Mouse (Mus musculus) forebrain, embryonic 12.5 days (tissue): ENCODE results near the gene Gm14226. TPM values are rescaled to one million over a fixed set of nuclear protein-coding genes. Genes with fewer than 3 reads are reported as not detected.
"Not testable (repeated sequence)": the region's sequence is repeated elsewhere in the genome, so short reads cannot be mapped to it uniquely, and the experiment has no call there.

Experiments used
- ATAC-seq: fragments of 200-750 bp; cut with Nextera tagmentation; 2 replicates; pipeline ENCODE4 v1.8.0; 2017; ENCODE audit warnings: moderate TSS enrichment; ENCODE audit not compliant: low FRiP score
- H3K27ac ChIP-seq: fragments of 300-500 bp; sonication (generic); 2 replicates; pipeline ENCODE4 v1.5.1; 2016; ENCODE audit warnings: mild to moderate bottlenecking
- H3K27me3 ChIP-seq: fragments of 300-500 bp; sonication (generic); 2 replicates; pipeline ENCODE4 v1.6.1; 2016; ENCODE audit warnings: mild to moderate bottlenecking
- H3K36me3 ChIP-seq: fragments of 300-500 bp; sonication (generic); replicated peaks from 2 replicates; pipeline ENCODE4 v1.6.1; 2016; ENCODE audit warnings: mild to moderate bottlenecking
- H3K4me1 ChIP-seq: fragments of 300-500 bp; sonication (generic); 2 replicates; pipeline ENCODE4 v1.6.1; 2016
- H3K4me2 ChIP-seq: fragments of 300-500 bp; sonication (generic); 2 replicates; pipeline ENCODE4 v1.6.1; 2016; ENCODE audit warnings: mild to moderate bottlenecking, moderate library complexity
- H3K4me3 ChIP-seq: fragments of 300-500 bp; sonication (generic); replicated peaks from 2 replicates; pipeline ENCODE4 v1.5.1; 2016; ENCODE audit warnings: mild to moderate bottlenecking
- H3K9ac ChIP-seq: fragments of 300-500 bp; sonication (generic); 2 replicates; pipeline ENCODE4 v1.6.1; 2016; ENCODE audit warnings: mild to moderate bottlenecking
- H3K9me3 ChIP-seq: fragments of 300-500 bp; sonication (generic); 2 replicates; pipeline ENCODE4 v1.6.1; 2016
- WGBS: fragments of 180-500 bp; shearing (Covaris S2); methylation state at CpG from one replicate; pipeline ENCODE4 v1.1.7; 2016; 5-methylcytosine and 5-hydroxymethylcytosine counted together
- polyA plus RNA-seq: library from polyadenylated mRNA; unstranded; fragments of >200 nt; fragmentation: Nextera tagmentation; extraction: Ambion mirVana; gene quantifications from 2 replicates; pipeline ENCODE4 v1.2.1, GENCODE M21; 2016

Gm14226 gene
- 0.50 and 0.77 TPM in 2 replicates for polyA plus RNA-seq

GRCm38 (mm10) chr2:155018251-155018755, at the start of gene Gm14226:
Gene Gm14226, plus strand, starts transcription at chr2:155018266.
- not testable (repeated sequence) for H3K4me1 ChIP-seq, H3K9me3 ChIP-seq, ATAC-seq, H3K36me3 ChIP-seq
- Histone ChIP-seq H3K4me3 (peak within 1 kb of the TSS; percentile 41), H3K27ac (peak within 1 kb of the TSS; percentile 90), H3K4me2 (peak within 1 kb of the TSS; percentile 60), H3K27me3 (peaks cover 13% of the 10 kb centered on the region; the same call in 1 of the 2 replicates), H3K9ac (peak within 1 kb of the TSS; percentile 56)
- WGBS = 2% methylated on average over 24 of the region's 26 CpGs

- not testable (repeated sequence) for H3K27ac ChIP-seq, H3K4me3 ChIP-seq, ATAC-seq, H3K4me1 ChIP-seq, H3K27me3 ChIP-seq, H3K9me3 ChIP-seq, H3K4me2 ChIP-seq, H3K9ac ChIP-seq, H3K36me3 ChIP-seq
- 81% methylated on average over 14 of the region's 14 CpGs for WGBS
Observed at GRCm38 (mm10) chr2:154969740-154970397, 48.2 kb upstream of the Gm14226 start.

GRCm38 (mm10) chr2:154971919-154972692, 46.0 kb upstream of the Gm14226 start:
- 66% methylated on average over 18 of the region's 18 CpGs for WGBS
- ATAC-seq = no peak
- Histone ChIP-seq H3K9ac (no peak overlapping the region), H3K27ac (no peak overlapping the region), H3K4me3 (no peak overlapping the region), H3K36me3 (no peaks in the 10 kb centered on the region), H3K4me1 (peaks cover 4% of the 10 kb centered on the region; the same call in 1 of the 2 replicates), H3K4me2 (no peak overlapping the region), H3K27me3 (no peaks in the 10 kb centered on the region), H3K9me3 (no peaks in the 10 kb centered on the region)

- Histone ChIP-seq H3K4me1 (peaks cover 4% of the 10 kb centered on the region; the same call in 1 of the 2 replicates), H3K27ac (no peak overlapping the region), H3K9ac (no peak overlapping the region), H3K4me3 (no peak overlapping the region), H3K27me3 (no peaks in the 10 kb centered on the region), H3K4me2 (no peak overlapping the region), H3K9me3 (no peaks in the 10 kb centered on the region), H3K36me3 (no peaks in the 10 kb centered on the region)
- ATAC-seq = no peak
- WGBS = 82% methylated on average over 5 of the region's 5 CpGs
Observed at GRCm38 (mm10) chr2:154972981-154973380, 45.1 kb upstream of the Gm14226 start.

GRCm38 (mm10) chr2:154986609-154987008, 31.5 kb upstream of the Gm14226 start:
- WGBS = 63% methylated on average over 1 of the region's 1 CpGs
- no peak overlapping the region for H3K4me2 ChIP-seq
- H3K9ac ChIP-seq = no peak overlapping the region
- no peaks in the 10 kb centered on the region for H3K9me3 ChIP-seq
- no peak overlapping the region for H3K4me3 ChIP-seq
- no peaks in the 10 kb centered on the region for H3K36me3 ChIP-seq
- no peaks in the 10 kb centered on the region for H3K4me1 ChIP-seq
- no peaks in the 10 kb centered on the region for H3K27me3 ChIP-seq
- H3K27ac ChIP-seq = no peak overlapping the region
- ATAC-seq = no peak

GRCm38 (mm10) chr2:154991411-154991810, 26.7 kb upstream of the Gm14226 start:
- no peak for ATAC-seq
- no peak overlapping the region for H3K9ac ChIP-seq
- no peak overlapping the region for H3K4me2 ChIP-seq
- no peak overlapping the region for H3K27ac ChIP-seq
- H3K27me3 ChIP-seq = no peaks in the 10 kb centered on the region
- no peaks in the 10 kb centered on the region for H3K36me3 ChIP-seq
- no peaks in the 10 kb centered on the region for H3K4me1 ChIP-seq
- 86% methylated on average over 8 of the region's 8 CpGs for WGBS
- no peaks in the 10 kb centered on the region for H3K9me3 ChIP-seq
- no peak overlapping the region for H3K4me3 ChIP-seq

- H3K36me3 ChIP-seq = no peaks in the 10 kb centered on the region
- no peaks in the 10 kb centered on the region for H3K9me3 ChIP-seq
- no peak overlapping the region for H3K9ac ChIP-seq
- no peaks in the 10 kb centered on the region for H3K27me3 ChIP-seq
- no peak overlapping the region for H3K4me2 ChIP-seq
- no peaks in the 10 kb centered on the region for H3K4me1 ChIP-seq
- WGBS = 84% methylated on average over 5 of the region's 5 CpGs
- no peak overlapping the region for H3K27ac ChIP-seq
- H3K4me3 ChIP-seq = no peak overlapping the region
- no peak for ATAC-seq
Observed at GRCm38 (mm10) chr2:154992083-154992482, 26.0 kb upstream of the Gm14226 start.

- no peak overlapping the region for H3K4me3 ChIP-seq
- no peaks in the 10 kb centered on the region for H3K9me3 ChIP-seq
- H3K27me3 ChIP-seq = no peaks in the 10 kb centered on the region
- H3K4me2 ChIP-seq = no peak overlapping the region
- no peak for ATAC-seq
- H3K9ac ChIP-seq = no peak overlapping the region
- H3K27ac ChIP-seq = no peak overlapping the region
- H3K36me3 ChIP-seq = no peaks in the 10 kb centered on the region
- WGBS = 90% methylated on average over 11 of the region's 11 CpGs
- H3K4me1 ChIP-seq = no peaks in the 10 kb centered on the region
Observed at GRCm38 (mm10) chr2:155005491-155005890, 12.6 kb upstream of the Gm14226 start.

- no peaks in the 10 kb centered on the region for H3K4me1 ChIP-seq
- H3K4me2 ChIP-seq = no peak overlapping the region
- H3K9ac ChIP-seq = no peak overlapping the region
- H3K9me3 ChIP-seq = no peaks in the 10 kb centered on the region
- no peak overlapping the region for H3K4me3 ChIP-seq
- 0 out of 2 replicates have a peak, but pooled peaks cover 10% of the 10 kb centered on the region for H3K27me3 ChIP-seq
- H3K27ac ChIP-seq = no peak overlapping the region
- no peak for ATAC-seq
- H3K36me3 ChIP-seq = no peaks in the 10 kb centered on the region
- WGBS = 56% methylated on average over 3 of the region's 3 CpGs
Observed at GRCm38 (mm10) chr2:155011086-155011656, 6.9 kb upstream of the Gm14226 start.

GRCm38 (mm10) chr2:155012991-155013390, 5.1 kb upstream of the Gm14226 start:
- no peak overlapping the region for H3K27ac ChIP-seq
- H3K9me3 ChIP-seq = no peaks in the 10 kb centered on the region
- ATAC-seq = no peak
- H3K27me3 ChIP-seq = 0 out of 2 replicates have a peak, but pooled peaks cover 10% of the 10 kb centered on the region
- WGBS = 68% methylated on average over 6 of the region's 6 CpGs
- H3K4me2 ChIP-seq = no peak overlapping the region
- no peaks in the 10 kb centered on the region for H3K4me1 ChIP-seq
- H3K9ac ChIP-seq = no peak overlapping the region
- no peaks in the 10 kb centered on the region for H3K36me3 ChIP-seq
- H3K4me3 ChIP-seq = no peak overlapping the region

- not testable (repeated sequence) for H3K27ac ChIP-seq, H3K4me1 ChIP-seq, H3K9me3 ChIP-seq, H3K4me3 ChIP-seq, H3K9ac ChIP-seq, H3K36me3 ChIP-seq, H3K4me2 ChIP-seq, ATAC-seq
- WGBS = 14% methylated on average over 8 of the region's 9 CpGs
- peaks cover 15% of the 10 kb centered on the region; the same call in 1 of the 2 replicates for H3K27me3 ChIP-seq
Observed at GRCm38 (mm10) chr2:155016751-155017150, 1.3 kb upstream of the Gm14226 start.
